Mouse (Mus musculus): Measurements from ENCODE around the gene Ifnar1. TPM values are rescaled to one million over a fixed set of nuclear protein-coding genes. Genes with fewer than 3 reads are reported as not detected.

The Ifnar1 gene
- polyA plus RNA-seq, 1 experiment: 16.2 TPM

GRCm38 (mm10) chr16:91459396-91459795 is 25.6 kb upstream of the Ifnar1 start:
- no peak overlapping the region for H3K4me2 ChIP-seq (ENCODE audit: low read depth)
- H3K27me3 ChIP-seq (ENCODE audit: control insufficient read depth, insufficient read depth, insufficient read length): no peaks in the 10 kb centered on the region
- H3K4me3 ChIP-seq: no peak overlapping the region
- H3K36me3 ChIP-seq (ENCODE audit: control insufficient read depth, insufficient read depth): no peaks in the 10 kb centered on the region
- H3ac ChIP-seq (ENCODE audit: control insufficient read depth, insufficient read length): no peak overlapping the region
- TF ChIP-seq CEBPB (IDR thresholded peaks at IDR 0.05; ENCODE audit: insufficient read depth, poor library complexity, severe bottlenecking): no peak
- no peak for TF ChIP-seq SRF (IDR thresholded peaks at IDR 0.05; ENCODE audit: control insufficient read depth, insufficient read length, low read depth)
- no peak for TF ChIP-seq USF1 (IDR thresholded peaks at IDR 0.05; ENCODE audit: low read depth)
- TF ChIP-seq TCF12 (IDR thresholded peaks at IDR 0.05; ENCODE audit: insufficient read depth, poor library complexity, severe bottlenecking): no peak
- TF ChIP-seq MYOG (IDR thresholded peaks at IDR 0.05; ENCODE audit: control insufficient read depth in 1 of 3, insufficient read depth in 1 of 3, insufficient read length in 2 of 3, low read depth in 2 of 3): no peak
- no peaks in the 10 kb centered on the region for H3K79me2 ChIP-seq (ENCODE audit: control insufficient read depth, insufficient read depth)

- Histone ChIP-seq H3K4me3 (no peak overlapping the region), H3K79me2 (ENCODE audit: control insufficient read depth, insufficient read depth) (no peaks in the 10 kb centered on the region), H3K27me3 (ENCODE audit: control insufficient read depth, insufficient read depth, insufficient read length) (no peaks in the 10 kb centered on the region), H3ac (ENCODE audit: control insufficient read depth, insufficient read length) (no peak overlapping the region), H3K4me2 (ENCODE audit: low read depth) (no peak overlapping the region), H3K36me3 (ENCODE audit: control insufficient read depth, insufficient read depth) (no peaks in the 10 kb centered on the region)
- no peak for TF ChIP-seq REST (IDR thresholded peaks at IDR 0.05; ENCODE audit: insufficient read depth, insufficient read length)
- no peak for TF ChIP-seq USF1 (IDR thresholded peaks at IDR 0.05; ENCODE audit: low read depth)
- TF ChIP-seq POLR2A (IDR thresholded peaks at IDR 0.05; ENCODE audit: insufficient read length, low read depth): no peak
- TF ChIP-seq TCF3 (IDR thresholded peaks at IDR 0.05; ENCODE audit: insufficient read length, low read depth): no peak
- TF ChIP-seq E2F4 (IDR thresholded peaks at IDR 0.05; ENCODE audit: insufficient read depth): no peak
- TF ChIP-seq MAX (IDR thresholded peaks at IDR 0.05; ENCODE audit: low read depth): no peak
- TF ChIP-seq MYOG (IDR thresholded peaks at IDR 0.05; ENCODE audit: control insufficient read depth in 1 of 3, insufficient read depth in 1 of 3, insufficient read length in 2 of 3, low read depth in 2 of 3): no peak
These were observed 25.1 kb upstream of the Ifnar1 start for GRCm38 (mm10) chr16:91459841-91460370.

- Histone ChIP-seq H3K27me3 (ENCODE audit: control insufficient read depth, insufficient read depth, insufficient read length) (no peaks in the 10 kb centered on the region), H3K4me3 (no peak overlapping the region), H3K4me2 (ENCODE audit: low read depth) (no peak overlapping the region), H3K79me2 (ENCODE audit: control insufficient read depth, insufficient read depth) (no peaks in the 10 kb centered on the region), H3ac (ENCODE audit: control insufficient read depth, insufficient read length) (no peak overlapping the region), H3K36me3 (ENCODE audit: control insufficient read depth, insufficient read depth) (no peaks in the 10 kb centered on the region)
- TF ChIP-seq E2F4 (IDR thresholded peaks at IDR 0.05; ENCODE audit: insufficient read depth) (no peak), CEBPB (IDR thresholded peaks at IDR 0.05; ENCODE audit: insufficient read depth, poor library complexity, severe bottlenecking) (no peak), TCF3 (IDR thresholded peaks at IDR 0.05; ENCODE audit: insufficient read length, low read depth) (no peak), REST (IDR thresholded peaks at IDR 0.05; ENCODE audit: insufficient read depth, insufficient read length) (no peak), POLR2AphosphoS2 (IDR thresholded peaks at IDR 0.05; ENCODE audit: insufficient read length, low read depth) (no peak), SRF (IDR thresholded peaks at IDR 0.05; ENCODE audit: control insufficient read depth, insufficient read length, low read depth) (no peak), TCF12 (IDR thresholded peaks at IDR 0.05; ENCODE audit: insufficient read depth, poor library complexity, severe bottlenecking) (no peak)
These were observed 23.9 kb upstream of the Ifnar1 start for GRCm38 (mm10) chr16:91461066-91461638.

GRCm38 (mm10) chr16:91461773-91462181 is 23.3 kb upstream of the Ifnar1 start:
- Histone ChIP-seq H3ac (ENCODE audit: control insufficient read depth, insufficient read length) (no peak overlapping the region), H3K27me3 (ENCODE audit: control insufficient read depth, insufficient read depth, insufficient read length) (no peaks in the 10 kb centered on the region), H3K4me3 (no peak overlapping the region), H3K79me2 (ENCODE audit: control insufficient read depth, insufficient read depth) (no peaks in the 10 kb centered on the region), H3K4me2 (ENCODE audit: low read depth) (no peak overlapping the region), H3K36me3 (ENCODE audit: control insufficient read depth, insufficient read depth) (no peaks in the 10 kb centered on the region)
- TF ChIP-seq CEBPB (IDR thresholded peaks at IDR 0.05; ENCODE audit: insufficient read depth, poor library complexity, severe bottlenecking): no peak
- TF ChIP-seq POLR2A (IDR thresholded peaks at IDR 0.05; ENCODE audit: insufficient read length, low read depth): no peak
- no peak for TF ChIP-seq REST (IDR thresholded peaks at IDR 0.05; ENCODE audit: insufficient read depth, insufficient read length)
- no peak for TF ChIP-seq TCF3 (IDR thresholded peaks at IDR 0.05; ENCODE audit: insufficient read length, low read depth)
- no peak for TF ChIP-seq MAX (IDR thresholded peaks at IDR 0.05; ENCODE audit: low read depth)
- no peak for TF ChIP-seq E2F4 (IDR thresholded peaks at IDR 0.05; ENCODE audit: insufficient read depth)

GRCm38 (mm10) chr16:91462644-91463043 is 22.4 kb upstream of the Ifnar1 start:
- Histone ChIP-seq H3K4me2 (ENCODE audit: low read depth) (no peak overlapping the region), H3K79me2 (ENCODE audit: control insufficient read depth, insufficient read depth) (no peaks in the 10 kb centered on the region), H3K27me3 (ENCODE audit: control insufficient read depth, insufficient read depth, insufficient read length) (no peaks in the 10 kb centered on the region), H3K36me3 (ENCODE audit: control insufficient read depth, insufficient read depth) (no peaks in the 10 kb centered on the region), H3K4me3 (no peak overlapping the region), H3ac (ENCODE audit: control insufficient read depth, insufficient read length) (no peak overlapping the region)
- no peak for TF ChIP-seq E2F4 (IDR thresholded peaks at IDR 0.05; ENCODE audit: insufficient read depth)
- TF ChIP-seq MYOD1 (IDR thresholded peaks at IDR 0.05; ENCODE audit: control insufficient read depth in 1 of 3, insufficient read length in 2 of 3, low read depth in 2 of 3): no peak
- no peak for TF ChIP-seq MYOG (IDR thresholded peaks at IDR 0.05; ENCODE audit: control insufficient read depth in 1 of 3, insufficient read depth in 1 of 3, insufficient read length in 2 of 3, low read depth in 2 of 3)
- no peak for TF ChIP-seq CEBPB (IDR thresholded peaks at IDR 0.05; ENCODE audit: insufficient read depth, poor library complexity, severe bottlenecking)
- TF ChIP-seq POLR2A (IDR thresholded peaks at IDR 0.05; ENCODE audit: insufficient read length, low read depth): no peak
- no peak for TF ChIP-seq POLR2AphosphoS2 (IDR thresholded peaks at IDR 0.05; ENCODE audit: insufficient read length, low read depth)
- TF ChIP-seq REST (IDR thresholded peaks at IDR 0.05; ENCODE audit: insufficient read depth, insufficient read length): no peak
- no peak for TF ChIP-seq TCF12 (IDR thresholded peaks at IDR 0.05; ENCODE audit: insufficient read depth, poor library complexity, severe bottlenecking)
- no peak for TF ChIP-seq SRF (IDR thresholded peaks at IDR 0.05; ENCODE audit: control insufficient read depth, insufficient read length, low read depth)
- no peak for TF ChIP-seq USF1 (IDR thresholded peaks at IDR 0.05; ENCODE audit: low read depth)
- TF ChIP-seq TCF3 (IDR thresholded peaks at IDR 0.05; ENCODE audit: insufficient read length, low read depth): no peak
- TF ChIP-seq MAX (IDR thresholded peaks at IDR 0.05; ENCODE audit: low read depth): no peak
